Mouse (Mus musculus) hindbrain, embryonic 13.5 days (tissue): Measurements from ENCODE around the gene Anapc13. TPM values are rescaled to one million over a fixed set of nuclear protein-coding genes. Genes with fewer than 3 reads are reported as not detected.

ENCODE experiments used
- ATAC-seq: fragments of 200-750 bp; cut with Nextera tagmentation; 2 replicates; pipeline ENCODE4 v1.8.0; 2017; ENCODE audit warnings: moderate TSS enrichment; ENCODE audit not compliant: low FRiP score
- H3K27ac ChIP-seq: fragments of 300-500 bp; sonication (generic); 2 replicates; pipeline ENCODE4 v1.5.1; 2015; ENCODE audit warnings: inconsistent platforms, mild to moderate bottlenecking, moderate library complexity
- H3K27me3 ChIP-seq: fragments of 300-500 bp; sonication (generic); 2 replicates; pipeline ENCODE4 v1.6.1; 2015; ENCODE audit warnings: mild to moderate bottlenecking, inconsistent platforms
- H3K36me3 ChIP-seq: fragments of 300-500 bp; sonication (generic); 2 replicates; pipeline ENCODE4 v1.6.1; 2015; ENCODE audit warnings: mild to moderate bottlenecking, inconsistent platforms
- H3K4me1 ChIP-seq: fragments of 300-500 bp; sonication (generic); replicated peaks from 2 replicates; pipeline ENCODE4 v1.6.1; 2015; ENCODE audit warnings: inconsistent platforms
- H3K4me2 ChIP-seq: fragments of 300-500 bp; sonication (generic); 2 replicates; pipeline ENCODE4 v1.6.1; 2015; ENCODE audit warnings: inconsistent platforms, mild to moderate bottlenecking, moderate library complexity
- H3K4me3 ChIP-seq: fragments of 300-500 bp; sonication (generic); 2 replicates; pipeline ENCODE4 v1.5.1; 2015; ENCODE audit warnings: mild to moderate bottlenecking, inconsistent platforms
- H3K9ac ChIP-seq: fragments of 300-500 bp; sonication (generic); 2 replicates; pipeline ENCODE4 v1.6.1; 2015; ENCODE audit warnings: mild to moderate bottlenecking, inconsistent platforms
- H3K9me3 ChIP-seq: fragments of 300-500 bp; sonication (generic); 2 replicates; pipeline ENCODE4 v1.6.1; 2016; ENCODE audit warnings: inconsistent platforms
- WGBS: fragments of 180-500 bp; shearing (Covaris S2); methylation state at CpG from one replicate; pipeline ENCODE4 v1.1.7; 2015; 5-methylcytosine and 5-hydroxymethylcytosine counted together
- polyA plus RNA-seq: library from polyadenylated mRNA; unstranded; fragments of >200 nt; fragmentation: Nextera tagmentation; extraction: Ambion mirVana; gene quantifications from 2 replicates; pipeline ENCODE4 v1.2.1, GENCODE M21; 2015

Gene Anapc13
- polyA plus RNA-seq, 1 experiment from 2014 or later, result 200 TPM

DNA sequence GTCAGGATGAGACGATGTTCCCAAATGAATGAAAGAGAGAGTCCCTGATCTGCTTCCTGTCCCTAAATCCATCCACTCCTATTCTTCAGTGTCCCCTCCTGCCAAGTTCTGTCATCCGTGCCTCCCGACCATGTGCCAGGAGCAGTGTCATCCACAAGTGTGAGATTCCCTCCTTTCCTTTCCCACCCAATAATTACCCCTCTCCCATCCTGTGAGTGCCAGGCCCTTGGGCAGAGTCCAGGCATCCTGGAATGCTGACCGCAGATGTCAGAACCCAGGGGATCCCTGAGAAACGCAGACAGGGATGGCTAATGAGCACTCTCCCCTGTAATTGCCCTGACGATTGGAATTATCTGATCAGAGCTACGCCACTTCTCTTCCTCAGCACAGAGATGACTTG lies 24.5 kb downstream of the Anapc13 start:
- no peak overlapping the region; the same call in 1 of the 2 replicates for H3K9ac ChIP-seq

DNA sequence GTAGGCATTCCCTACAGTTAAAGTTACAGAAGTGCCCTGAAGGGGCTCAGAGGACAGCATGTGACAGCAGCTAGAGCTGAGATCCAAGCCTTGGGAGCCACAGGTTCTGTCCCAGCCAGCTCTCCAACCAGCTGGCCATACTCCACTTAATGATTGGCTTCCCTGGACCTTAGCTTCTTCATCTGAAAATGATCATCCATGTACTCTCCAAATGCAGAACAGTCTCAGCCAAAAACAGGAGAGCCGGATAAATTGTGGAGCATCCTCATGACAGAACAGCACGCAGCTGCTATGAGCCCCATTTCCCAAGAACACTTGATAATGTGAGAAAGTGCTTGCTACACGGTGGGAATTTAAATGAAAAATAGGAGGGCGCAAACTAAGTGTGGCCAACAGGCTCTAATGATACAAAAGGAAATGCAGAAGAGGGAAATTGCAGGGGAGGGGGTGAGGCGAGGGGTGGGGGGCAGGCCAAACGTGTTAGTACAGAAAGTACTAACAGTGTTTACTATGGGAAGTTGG lies 25.2 kb downstream of the Anapc13 start:
- H3K27me3 ChIP-seq, result no peaks in the 10 kb centered on the region; the same call in none of the 2 replicates
- no peak overlapping the region for H3K9ac ChIP-seq
- no peak overlapping the region for H3K4me2 ChIP-seq
- H3K27ac ChIP-seq, result no peak overlapping the region
- H3K36me3 ChIP-seq, result no peaks in the 10 kb centered on the region
- H3K9me3 ChIP-seq, result no peaks in the 10 kb centered on the region
- H3K4me3 ChIP-seq, result no peak overlapping the region
- WGBS, result 53% methylated on average over 6 of the region's 6 CpGs
- peaks cover 29% of the 10 kb centered on the region for H3K4me1 ChIP-seq
- no peak for ATAC-seq

More for the DNA sequence above, 24.5 kb downstream of the Anapc13 start:
- Histone ChIP-seq H3K4me3 (no peak overlapping the region), H3K27me3 (no peaks in the 10 kb centered on the region; the same call in none of the 2 replicates), H3K36me3 (no peaks in the 10 kb centered on the region), H3K9me3 (no peaks in the 10 kb centered on the region), H3K4me2 (peak overlapping the region; percentile 38), H3K27ac (peak overlapping the region; percentile 77), H3K4me1 (peaks cover 29% of the 10 kb centered on the region)
- ATAC-seq, result peak; percentile 43; the same call in 1 of the 2 replicates
- WGBS, result 26% methylated on average over 7 of the region's 7 CpGs

DNA sequence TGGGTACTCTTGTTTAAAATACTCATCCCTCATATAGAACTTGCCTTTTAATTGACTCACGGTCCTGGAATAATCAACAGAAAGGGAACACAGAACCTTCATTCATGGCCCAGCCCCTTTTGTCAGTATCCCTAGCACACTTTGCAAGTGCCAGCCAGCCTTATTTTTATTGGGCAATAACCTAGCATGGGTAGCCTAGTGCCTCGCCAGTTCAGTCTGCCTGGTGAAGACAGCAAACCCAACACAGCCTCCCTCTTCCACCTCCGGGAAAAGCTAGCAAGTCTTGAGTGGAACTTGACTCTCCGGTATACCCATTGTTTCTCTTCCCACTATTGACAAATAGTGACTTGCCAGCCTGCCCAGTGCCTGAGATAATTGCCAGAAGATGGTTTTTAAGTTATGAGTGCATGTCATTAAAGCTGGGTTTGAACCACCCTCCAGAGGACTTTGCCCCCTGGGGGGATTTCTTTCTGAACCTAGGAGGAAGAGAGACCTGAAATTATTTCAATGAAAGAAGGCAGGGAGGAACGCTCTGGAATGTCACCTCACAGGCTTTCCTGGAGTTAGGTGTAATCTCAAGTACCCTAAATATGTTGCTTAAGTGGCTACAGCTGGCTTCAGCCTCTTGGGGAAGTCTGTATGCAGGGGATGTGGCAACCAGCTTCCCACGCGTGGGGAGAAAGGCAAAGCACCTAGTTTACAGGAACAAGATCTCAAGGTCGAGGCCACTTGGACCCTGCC lies 30.4 kb downstream of the Anapc13 start:
- H3K4me2 ChIP-seq, result no peak overlapping the region
- no peak for ATAC-seq

DNA sequence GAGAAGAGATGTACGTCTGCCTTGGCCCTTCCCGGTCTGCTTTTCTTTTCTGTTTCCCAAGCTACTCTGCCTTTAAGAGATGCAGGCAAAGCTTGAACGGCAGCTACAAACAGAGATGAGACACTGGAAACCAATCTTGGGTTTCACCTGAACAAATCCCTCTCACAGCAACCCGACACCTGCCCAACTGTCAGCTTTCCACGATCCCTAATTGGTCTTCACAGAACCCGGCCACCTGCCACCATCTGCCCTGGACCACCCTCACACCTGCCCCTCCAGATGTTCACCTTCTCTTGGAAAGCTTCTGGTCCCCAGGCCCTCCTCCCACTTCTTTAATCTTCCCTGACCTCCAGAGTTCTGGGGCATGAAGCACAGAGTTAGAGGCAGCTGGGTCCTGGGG lies 42.0 kb downstream of the Anapc13 start:
- Histone ChIP-seq H3K27ac (no peak overlapping the region), H3K4me1 (peaks cover 8% of the 10 kb centered on the region), H3K4me3 (no peak overlapping the region), H3K27me3 (no peaks in the 10 kb centered on the region), H3K9me3 (no peaks in the 10 kb centered on the region), H3K9ac (no peak overlapping the region), H3K36me3 (no peaks in the 10 kb centered on the region), H3K4me2 (no peak overlapping the region)
- WGBS, result 29% methylated on average over 6 of the region's 6 CpGs
- ATAC-seq, result no peak

More for the DNA sequence above, 30.4 kb downstream of the Anapc13 start:
- Histone ChIP-seq H3K36me3 (no peaks in the 10 kb centered on the region), H3K27me3 (no peaks in the 10 kb centered on the region), H3K27ac (no peak overlapping the region), H3K4me3 (no peak overlapping the region), H3K9ac (no peak overlapping the region), H3K4me1 (peaks cover 6% of the 10 kb centered on the region), H3K9me3 (no peaks in the 10 kb centered on the region)
- 80% methylated on average over 8 of the region's 8 CpGs for WGBS

DNA sequence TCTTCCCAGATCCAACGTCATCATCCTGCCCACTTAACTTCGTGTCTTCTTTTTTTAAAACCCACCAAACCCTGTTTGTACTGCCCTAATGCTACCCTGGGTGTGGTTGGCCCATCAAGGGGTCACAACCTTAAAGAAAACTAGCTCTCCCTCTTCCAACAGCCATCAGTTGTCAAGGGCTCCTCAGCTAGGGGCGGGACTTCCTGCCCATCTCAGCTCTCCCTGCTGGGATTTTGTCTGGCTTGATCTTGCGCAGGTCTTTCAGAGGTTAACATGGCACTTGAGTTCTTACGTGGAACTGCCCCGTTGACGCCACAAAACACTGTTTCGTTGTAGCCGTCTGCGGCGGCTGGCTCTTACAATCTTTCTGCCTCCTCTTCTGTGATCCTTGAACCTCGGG lies 42.8 kb downstream of the Anapc13 start:
- no peaks in the 10 kb centered on the region for H3K9me3 ChIP-seq
- no peak overlapping the region for H3K27ac ChIP-seq
- no peaks in the 10 kb centered on the region for H3K36me3 ChIP-seq
- no peak for ATAC-seq
- 88% methylated on average over 12 of the region's 12 CpGs for WGBS
- H3K9ac ChIP-seq, result no peak overlapping the region
- peaks cover 11% of the 10 kb centered on the region for H3K4me1 ChIP-seq
- H3K27me3 ChIP-seq, result no peaks in the 10 kb centered on the region
- H3K4me2 ChIP-seq, result no peak overlapping the region
- no peak overlapping the region for H3K4me3 ChIP-seq

DNA sequence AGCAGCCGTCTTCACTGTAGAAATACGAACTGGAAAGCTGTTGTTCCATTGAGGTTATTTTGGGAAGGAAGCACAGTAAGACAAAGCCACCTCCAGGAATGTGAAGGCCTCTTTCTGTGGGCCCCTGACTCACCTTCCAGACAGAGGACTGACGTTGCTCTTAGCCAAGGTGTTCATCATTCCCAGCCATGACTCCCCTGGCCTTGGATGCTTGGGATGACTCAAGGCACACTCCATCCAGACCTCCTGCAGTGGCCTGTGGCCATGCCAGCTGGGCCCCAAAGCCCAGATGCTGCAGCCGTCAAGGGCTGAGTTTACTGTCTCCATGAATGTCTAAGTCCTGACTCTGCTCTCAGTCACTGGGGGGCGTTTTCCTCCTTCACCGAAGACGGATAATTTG lies 47.3 kb downstream of the Anapc13 start:
- Histone ChIP-seq H3K4me2 (no peak overlapping the region), H3K9ac (no peak overlapping the region), H3K4me1 (peaks cover 9% of the 10 kb centered on the region), H3K27ac (no peak overlapping the region), H3K36me3 (no peaks in the 10 kb centered on the region), H3K27me3 (no peaks in the 10 kb centered on the region), H3K9me3 (no peaks in the 10 kb centered on the region), H3K4me3 (no peak overlapping the region)
- ATAC-seq, result no peak
- 67% methylated on average over 7 of the region's 7 CpGs for WGBS

DNA sequence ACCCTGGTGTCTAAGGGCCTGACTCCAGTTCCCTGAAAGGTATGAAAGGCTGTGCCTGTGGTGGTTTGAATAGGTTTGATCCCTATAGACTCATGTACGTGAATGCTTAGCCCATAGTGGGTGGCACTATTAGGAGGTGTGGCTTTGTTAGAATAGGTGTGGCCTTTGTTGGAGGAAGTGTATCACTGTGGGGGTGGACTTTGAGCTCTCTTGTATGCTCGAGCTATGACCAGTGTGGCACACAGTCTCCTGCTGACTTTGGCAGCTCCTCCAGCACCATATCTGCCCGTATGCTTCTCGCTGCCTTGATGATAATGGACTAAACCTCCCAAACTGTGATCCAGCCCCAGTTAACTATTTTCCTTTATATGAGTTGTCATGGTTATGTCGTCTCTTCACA lies 49.8 kb downstream of the Anapc13 start:
- Histone ChIP-seq H3K9me3 (no peaks in the 10 kb centered on the region), H3K4me1 (peaks cover 8% of the 10 kb centered on the region), H3K36me3 (no peaks in the 10 kb centered on the region), H3K4me3 (no peak overlapping the region), H3K27ac (no peak overlapping the region), H3K9ac (no peak overlapping the region), H3K27me3 (no peaks in the 10 kb centered on the region), H3K4me2 (no peak overlapping the region)
- ATAC-seq, result no peak
- 81% methylated on average over 5 of the region's 5 CpGs for WGBS

DNA sequence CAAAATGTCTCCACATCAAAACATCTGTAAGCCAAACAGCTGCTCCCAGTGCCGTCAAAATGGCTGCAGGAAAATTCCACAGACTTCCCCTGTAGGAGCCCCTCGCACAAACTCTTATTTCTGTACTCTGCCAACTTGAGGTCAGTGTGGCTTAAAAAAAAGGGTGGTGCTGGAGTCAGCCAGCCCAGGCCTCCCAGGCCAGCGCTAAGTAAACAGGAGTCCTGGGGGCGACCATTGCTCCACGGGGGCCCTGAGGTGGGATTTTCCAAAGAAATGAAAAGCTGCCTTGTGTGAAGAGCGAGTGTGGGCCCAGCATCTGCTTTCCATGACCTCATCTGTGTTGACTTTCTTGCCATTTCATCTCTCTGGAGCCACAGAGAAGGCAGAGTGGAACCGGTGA lies 55.4 kb downstream of the Anapc13 start:
- no peak for ATAC-seq
- Histone ChIP-seq H3K4me2 (no peak overlapping the region), H3K9me3 (no peaks in the 10 kb centered on the region), H3K27me3 (0 out of 2 replicates have a peak, but pooled peaks cover 5% of the 10 kb centered on the region), H3K4me1 (no peaks in the 10 kb centered on the region), H3K36me3 (no peaks in the 10 kb centered on the region), H3K9ac (no peak overlapping the region), H3K4me3 (no peak overlapping the region), H3K27ac (no peak overlapping the region)
- WGBS, result 55% methylated on average over 7 of the region's 7 CpGs

Other genes starting within 250 kb of the Anapc13 start
- gene Ky, start 120.5 kb upstream of the Anapc13 start, polyA plus RNA-seq, result 0.29 and 0.36 TPM in 2 replicates
- gene Cep63, start 238 bp downstream of the Anapc13 start, polyA plus RNA-seq, result 43.0 and 44.3 TPM in 2 replicates
- 64.7 and 67.3 TPM in 2 replicates for gene Amotl2, start 90.4 kb downstream of the Anapc13 start, polyA plus RNA-seq
- 10.9 and 11.0 TPM in 2 replicates for gene Ryk, start 208.6 kb downstream of the Anapc13 start, polyA plus RNA-seq